Mouse (Mus musculus) CH12.LX (cell line): ENCODE data around the gene Dgkd.

Experiments
- CTCF ChIP-seq, 2 experiments: IDR thresholded peaks in 1 of 2; conservative IDR thresholded peaks in 1 of 2; 2 replicates each; pipeline ENCODE4 v1.5.1; 2011 to 2012; ENCODE audit warnings: low read depth in 2 of 2, low read length in 2 of 2, improper control_type of control experiment in 1 of 2, inconsistent platforms in 1 of 2, mild to moderate bottlenecking in 1 of 2, moderate library complexity in 1 of 2
- GABPA ChIP-seq: IDR thresholded peaks from 2 replicates; pipeline ENCODE4 v1.6.1; 2012; ENCODE audit warnings: low read depth, low read length, improper control_type of control experiment, inconsistent platforms; ENCODE audit not compliant: insufficient replicate concordance
- IRF4 ChIP-seq: IDR thresholded peaks from 2 replicates; pipeline ENCODE4 v1.6.1; 2014; ENCODE audit warnings: low read depth, mild to moderate bottlenecking, inconsistent platforms, low read length, improper control_type of control experiment
- MAFK ChIP-seq: IDR thresholded peaks from 2 replicates; pipeline ENCODE4 v1.6.1; 2011; ENCODE audit warnings: low read length, improper control_type of control experiment; ENCODE audit not compliant: insufficient replicate concordance
- MAX ChIP-seq: IDR thresholded peaks from 2 replicates; pipeline ENCODE4 v1.6.1; 2011; ENCODE audit warnings: low read length, improper control_type of control experiment
- POLR2A ChIP-seq: IDR thresholded peaks from 2 replicates; pipeline ENCODE4 v1.6.1; 2011; ENCODE audit warnings: low read depth, mild to moderate bottlenecking, improper control_type of control experiment, low read length
- TCF12 ChIP-seq: IDR thresholded peaks from 2 replicates; pipeline ENCODE4 v1.6.1; 2014; ENCODE audit warnings: low read depth, mild to moderate bottlenecking, inconsistent platforms, low read length, improper control_type of control experiment
- ZC3H11A ChIP-seq: IDR thresholded peaks from 2 replicates; pipeline ENCODE4 v1.6.1; 2012; ENCODE audit warnings: low read depth, mild to moderate bottlenecking, inconsistent platforms, low read length, improper control_type of control experiment
- ZNF384 ChIP-seq: IDR thresholded peaks from 2 replicates; pipeline ENCODE4 v1.6.1; 2012; ENCODE audit warnings: low read depth, low read length, improper control_type of control experiment, inconsistent platforms

- TF ChIP-seq MAX = no peak
- no peak for TF ChIP-seq IRF4
- TF ChIP-seq TCF12 = no peak
- no peak for TF ChIP-seq GABPA
- TF ChIP-seq CTCF (conservative IDR thresholded peaks at IDR 0.05 in 1 of 2, IDR thresholded peaks at IDR 0.05 in 1 of 2; ENCODE audit: low read depth in 2 of 2, low read length in 2 of 2) = no peak
- no peak for TF ChIP-seq POLR2A
- no peak for TF ChIP-seq ZC3H11A
- peak; percentile 78 for TF ChIP-seq MAFK
- TF ChIP-seq ZNF384 = no peak
These were observed 40.3 kb downstream of the Dgkd start for GRCm38 (mm10) chr1:87893414-87893813.
